Mouse (Mus musculus) ovary, postnatal 36 days (tissue): ENCODE measurements at regions not wholly inside any gene's neighbourhood (a gene's known extent, or its start where the extent isn't known, plus 50 kb on each side); places are given as distances from the start of the nearest gene placed in this dataset.

Experiments used
- DNase-seq: peaks from one replicate; pipeline ENCODE4 v3.0.0; 2022; ENCODE audit warnings: low spot score, mixed read lengths

GRCm38 (mm10) chr6:31193202-31193601 is 205.3 kb upstream of the Mkln1 start:
- no peak for DNase-seq

- no peak for DNase-seq
Observed at GRCm38 (mm10) chr6:31197631-31198338, 200.8 kb upstream of the Mkln1 start.

GRCm38 (mm10) chr6:31198340-31198739 is 200.2 kb upstream of the Mkln1 start:
- DNase-seq, result no peak

GRCm38 (mm10) chr6:31200705-31201104 is 197.8 kb upstream of the Mkln1 start:
- no peak for DNase-seq

GRCm38 (mm10) chr6:31201375-31201972 is 197.1 kb upstream of the Mkln1 start:
- DNase-seq, result no peak

- DNase-seq, result no peak
Observed at GRCm38 (mm10) chr6:31202594-31202993, 195.9 kb upstream of the Mkln1 start.

GRCm38 (mm10) chr6:31204434-31204833 is 194.1 kb upstream of the Mkln1 start:
- no peak for DNase-seq

GRCm38 (mm10) chr6:31204839-31205238 is 193.7 kb upstream of the Mkln1 start:
- no peak for DNase-seq

- DNase-seq, result no peak
Observed at GRCm38 (mm10) chr6:31206106-31206505, 192.4 kb upstream of the Mkln1 start.

- no peak for DNase-seq
Observed at GRCm38 (mm10) chr6:31207231-31207630, 191.3 kb upstream of the Mkln1 start.

GRCm38 (mm10) chr6:31208224-31208623 is 190.3 kb upstream of the Mkln1 start:
- no peak for DNase-seq

GRCm38 (mm10) chr6:31209411-31210139 is 189.0 kb upstream of the Mkln1 start:
- no peak for DNase-seq

GRCm38 (mm10) chr6:31210209-31210714 is 188.3 kb upstream of the Mkln1 start:
- DNase-seq, result no peak

GRCm38 (mm10) chr6:31211091-31211490 is 187.4 kb upstream of the Mkln1 start:
- no peak for DNase-seq

- DNase-seq, result no peak
Observed at GRCm38 (mm10) chr6:31211616-31212015, 186.9 kb upstream of the Mkln1 start.

- no peak for DNase-seq
Observed at GRCm38 (mm10) chr6:31212080-31212479, 186.5 kb upstream of the Mkln1 start.

- no peak for DNase-seq
Observed at GRCm38 (mm10) chr6:31212694-31213093, 185.8 kb upstream of the Mkln1 start.

- DNase-seq, result no peak
Observed at GRCm38 (mm10) chr6:31213161-31213560, 185.4 kb upstream of the Mkln1 start.

- no peak for DNase-seq
Observed at GRCm38 (mm10) chr6:31215661-31216060, 182.9 kb upstream of the Mkln1 start.

- peak; percentile 87 for DNase-seq
Observed at GRCm38 (mm10) chr6:31216206-31217059, 182.1 kb upstream of the Mkln1 start.

GRCm38 (mm10) chr6:31217060-31217541 is 181.4 kb upstream of the Mkln1 start:
- peak; percentile 38 for DNase-seq

GRCm38 (mm10) chr6:31217641-31218138 is 180.8 kb upstream of the Mkln1 start:
- DNase-seq, result peak; percentile 40
